ENCODE assay signal across 8 mouse cellular contexts in the genomic region with DNA sequence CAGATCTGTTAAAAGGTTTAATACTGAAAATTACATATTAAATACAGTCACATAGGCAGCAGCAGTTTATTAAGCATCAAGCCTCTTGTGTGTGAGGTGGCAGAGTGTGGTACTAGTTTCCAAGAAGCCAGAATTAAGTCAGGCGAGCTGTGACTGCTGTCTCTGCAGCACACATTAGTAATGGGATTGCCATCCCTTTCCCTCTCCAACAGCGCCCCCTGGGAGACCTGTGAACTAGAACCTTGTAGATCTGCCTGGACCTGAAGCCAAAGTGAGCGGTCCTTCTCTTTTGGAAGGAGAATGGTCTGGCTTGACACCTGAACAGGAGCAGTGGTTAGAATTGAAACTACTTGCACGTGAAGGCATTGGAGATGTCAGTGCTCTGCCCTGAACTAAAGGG. TPM values are rescaled to one million over a fixed set of nuclear protein-coding genes. Genes with fewer than 3 reads are reported as not detected.
DNase-seq lines count a peak whose midpoint lies in the region; ATAC-seq and TF ChIP-seq lines count a peak whose summit lies in the region.

No protein-coding gene starts in this region.

- H3K79me2 ChIP-seq in C2C12 (ENCODE audit: control insufficient read depth, insufficient read depth), result no peaks in the 10 kb centered on the region

- no peaks in the 10 kb centered on the region for H3K9me3 ChIP-seq in heart, postnatal 0 days (replicated peaks; ENCODE audit: control insufficient read depth, low read length)
- no peaks in the 10 kb centered on the region for H3K9me3 ChIP-seq in heart, embryonic 11.5 days (replicated peaks; ENCODE audit: control insufficient read depth, low read length)
- no peaks in the 10 kb centered on the region for H3K9me3 ChIP-seq in embryonic facial prominence, embryonic 11.5 days (replicated peaks; ENCODE audit: control insufficient read depth, low read length)

- H3K79me3 ChIP-seq in C2C12 (ENCODE audit: low read depth), result no peaks in the 10 kb centered on the region

- no peaks in the 10 kb centered on the region for H3K4me1 ChIP-seq in heart, postnatal 0 days (ENCODE audit: control insufficient read depth, insufficient read depth)
- H3K4me1 ChIP-seq in heart, embryonic 11.5 days (ENCODE audit: control insufficient read depth, insufficient read depth, low read length), result no peaks in the 10 kb centered on the region
- no peaks in the 10 kb centered on the region for H3K4me1 ChIP-seq in embryonic facial prominence, embryonic 11.5 days (ENCODE audit: control insufficient read depth, insufficient read depth, low read length)

- TF ChIP-seq EP300 in heart, postnatal 0 days (IDR thresholded peaks at IDR 0.05; ENCODE audit: low read depth), result no peak

- H3K4me2 ChIP-seq in heart, postnatal 0 days (ENCODE audit: low read depth, low read length), result no peak overlapping the region
- H3K4me2 ChIP-seq in heart, embryonic 11.5 days, result no peak overlapping the region
- H3K4me2 ChIP-seq in embryonic facial prominence, embryonic 11.5 days (ENCODE audit: low read depth, low read length), result no peak overlapping the region

- H3K27ac ChIP-seq in heart, postnatal 0 days (ENCODE audit: low read depth), result no peak overlapping the region
- no peak overlapping the region for H3K27ac ChIP-seq in heart, embryonic 11.5 days (ENCODE audit: low read depth, low read length)
- no peak overlapping the region for H3K27ac ChIP-seq in embryonic facial prominence, embryonic 11.5 days (replicated peaks; ENCODE audit: low read depth, low read length)

- DNase-seq in heart, postnatal 0 days (ENCODE audit: low spot score), result peak; percentile 41
- DNase-seq in adrenal gland, postnatal 4 days (ENCODE audit: low spot score in 2 of 2), result peak; percentile 28 to 39
- peak; percentile 54 for DNase-seq in embryonic facial prominence, embryonic 11.5 days (ENCODE audit: low spot score)
- peak; percentile 20 for DNase-seq in layer of hippocampus, adult 9-11 months
- DNase-seq in mesoderm, embryonic 11.5 days (ENCODE audit: low read depth, low spot score), result peak; percentile 43
- peak; percentile 77 for DNase-seq in urinary bladder, postnatal 14 days (ENCODE audit: low spot score)

- peaks cover 42% of the 10 kb centered on the region for H3K36me3 ChIP-seq in heart, postnatal 0 days (replicated peaks; ENCODE audit: control insufficient read depth, insufficient read depth, low read length)
- H3K36me3 ChIP-seq in heart, embryonic 11.5 days (ENCODE audit: control insufficient read depth, insufficient read depth, low read length), result peaks cover 15% of the 10 kb centered on the region
- H3K36me3 ChIP-seq in C2C12 (ENCODE audit: control insufficient read depth, insufficient read depth), result peaks cover 84% of the 10 kb centered on the region
- H3K36me3 ChIP-seq in embryonic facial prominence, embryonic 11.5 days (replicated peaks; ENCODE audit: control insufficient read depth, insufficient read depth, low read depth, low read length), result peaks cover 5% of the 10 kb centered on the region; the same call in 1 of the 2 replicates

- no peak overlapping the region for H3ac ChIP-seq in C2C12 (ENCODE audit: control insufficient read depth, insufficient read length, low read depth)

- WGBS in heart, postnatal 0 days, result 50% methylated on average over 4 of the region's 4 CpGs
- 51% methylated on average over 4 of the region's 4 CpGs for WGBS in heart, embryonic 11.5 days (ENCODE audit: insufficient replicate concordance)
- WGBS in embryonic facial prominence, embryonic 11.5 days, result 52% methylated on average over 4 of the region's 4 CpGs

- H3K27me3 ChIP-seq in heart, postnatal 0 days (ENCODE audit: control insufficient read depth, insufficient read depth, low read length), result no peaks in the 10 kb centered on the region
- no peaks in the 10 kb centered on the region for H3K27me3 ChIP-seq in heart, embryonic 11.5 days (ENCODE audit: control insufficient read depth, insufficient read depth, low read length)
- H3K27me3 ChIP-seq in C2C12 (ENCODE audit: control insufficient read depth, insufficient read depth, insufficient read length), result no peaks in the 10 kb centered on the region
- no peaks in the 10 kb centered on the region for H3K27me3 ChIP-seq in embryonic facial prominence, embryonic 11.5 days (ENCODE audit: control insufficient read depth, insufficient read depth, low read length)

- no peak overlapping the region for H3K4me3 ChIP-seq in heart, postnatal 0 days (ENCODE audit: low read depth, low read length)
- no peak overlapping the region for H3K4me3 ChIP-seq in heart, embryonic 11.5 days (ENCODE audit: low read depth, low read length)
- H3K4me3 ChIP-seq in C2C12 (ENCODE audit: insufficient read depth, poor library complexity, severe bottlenecking), result no peak overlapping the region
- H3K4me3 ChIP-seq in embryonic facial prominence, embryonic 11.5 days (ENCODE audit: low read depth, low read length), result no peak overlapping the region

- TF ChIP-seq CTCF in heart, postnatal 0 days (IDR thresholded peaks at IDR 0.05; ENCODE audit: low read depth), result peak; percentile 61
- peak; percentile 5 for TF ChIP-seq CTCF in C2C12 (IDR thresholded peaks at IDR 0.05; ENCODE audit: control insufficient read depth, insufficient read depth, insufficient read length)

- no peak overlapping the region for H3K9ac ChIP-seq in heart, postnatal 0 days (replicated peaks; ENCODE audit: low read depth, low read length)
- no peak overlapping the region for H3K9ac ChIP-seq in heart, embryonic 11.5 days (ENCODE audit: low read depth, low read length)
- H3K9ac ChIP-seq in embryonic facial prominence, embryonic 11.5 days (replicated peaks; ENCODE audit: low read length), result no peak overlapping the region

- peak; percentile 61; the same call in 1 of the 2 replicates for ATAC-seq in heart, postnatal 0 days (ENCODE audit: insufficient read depth, low read depth)
- no peak for ATAC-seq in heart, embryonic 11.5 days (replicated peaks; ENCODE audit: insufficient number of reproducible peaks, low FRiP score, low TSS enrichment)
- ATAC-seq in embryonic facial prominence, embryonic 11.5 days (replicated peaks; ENCODE audit: insufficient number of reproducible peaks, low FRiP score, low TSS enrichment, low read depth), result no peak

TF ChIP-seq in C2C12, 6 proteins besides CTCF, POLR2A, EP300 and RAD21:
- no peak for TF ChIP-seq CEBPB (IDR thresholded peaks at IDR 0.05; ENCODE audit: low read depth)
- no peak for TF ChIP-seq USF1 (IDR thresholded peaks at IDR 0.05; ENCODE audit: low read depth)
- TF ChIP-seq MYOG (IDR thresholded peaks at IDR 0.05; ENCODE audit: control insufficient read depth, extremely low read depth, insufficient read length), result no peak
- no peak for TF ChIP-seq MAX (IDR thresholded peaks at IDR 0.05)
- no peak for TF ChIP-seq FOSL1 (IDR thresholded peaks at IDR 0.05; ENCODE audit: insufficient read depth, low read length, poor library complexity, severe bottlenecking)
- TF ChIP-seq MYOD1 (IDR thresholded peaks at IDR 0.05; ENCODE audit: control insufficient read depth, insufficient read length, low read depth), result no peak

RNA-seq across cellular contexts. Expression of a gene that starts 18.8 kb away (rescaled TPM):
- 402 and 407 TPM in 2 replicates for total RNA-seq in heart, postnatal 0 days (2014; rRNA removed; ENCODE audit: low replicate concordance)
- polyA plus RNA-seq in heart, postnatal 0 days (2015; fragmentation: Nextera tagmentation; extraction: Ambion mirVana), result 840 TPM in 2 replicates
- polyA plus RNA-seq in heart, embryonic 11.5 days (2014; fragmentation: Nextera tagmentation; extraction: Ambion mirVana), result 441 and 486 TPM in 2 replicates
- polyA plus RNA-seq in C2C12 (2012; fragmentation: generic; extraction: Trizol), result 84.4 TPM
- 100 to 1,000 TPM; 193 to 223 TPM for total RNA-seq in adrenal gland, postnatal 4 days (2021)
- 119 and 134 TPM in 2 replicates for polyA plus RNA-seq in embryonic facial prominence, embryonic 11.5 days (2014; fragmentation: Nextera tagmentation; extraction: Ambion mirVana)

RNA-seq across cellular contexts. Expression of a gene that starts 44.9 kb away (rescaled TPM):
- total RNA-seq in heart, postnatal 0 days (2014; rRNA removed; ENCODE audit: low replicate concordance), result 4.5 TPM in 1 of 2 replicates, not detected in the other
- 2.0 and 2.4 TPM in 2 replicates for polyA plus RNA-seq in heart, postnatal 0 days (2015; fragmentation: Nextera tagmentation; extraction: Ambion mirVana)
- polyA plus RNA-seq in heart, embryonic 11.5 days (2014; fragmentation: Nextera tagmentation; extraction: Ambion mirVana), result 6.1 TPM in 2 replicates
- 1.9 TPM for polyA plus RNA-seq in C2C12 (2012; fragmentation: generic; extraction: Trizol)
- 10 to 100 TPM; 10.4 to 12.2 TPM for total RNA-seq in adrenal gland, postnatal 4 days (2021)
- 17.6 and 20.2 TPM in 2 replicates for polyA plus RNA-seq in embryonic facial prominence, embryonic 11.5 days (2014; fragmentation: Nextera tagmentation; extraction: Ambion mirVana)

RNA-seq across cellular contexts. Expression of a gene that starts 56.8 kb away (rescaled TPM):
- total RNA-seq in heart, postnatal 0 days (2014; rRNA removed; ENCODE audit: low replicate concordance), result 0.69 TPM in 1 of 2 replicates, not detected in the other
- polyA plus RNA-seq in heart, postnatal 0 days (2015; fragmentation: Nextera tagmentation; extraction: Ambion mirVana), result 0.07 and 0.19 TPM in 2 replicates
- polyA plus RNA-seq in heart, embryonic 11.5 days (2014; fragmentation: Nextera tagmentation; extraction: Ambion mirVana), result 0.24 and 0.36 TPM in 2 replicates
- 36.6 TPM for polyA plus RNA-seq in C2C12 (2012; fragmentation: generic; extraction: Trizol)
- 100 to 1,000 TPM; 288 to 304 TPM for total RNA-seq in adrenal gland, postnatal 4 days (2021)
- polyA plus RNA-seq in embryonic facial prominence, embryonic 11.5 days (2014; fragmentation: Nextera tagmentation; extraction: Ambion mirVana), result 1.4 and 2.8 TPM in 2 replicates

Comparison
In these comparisons a context has a peak if more than half of its experiments do, and no peak if none do; other contexts are left out.
1. DNase-seq: peak in every context shown above with its lines; median percentile 77 in urinary bladder, postnatal 14 days; 54 in embryonic facial prominence, embryonic 11.5 days; 43 in mesoderm, embryonic 11.5 days; 41 in heart, postnatal 0 days; 34 in adrenal gland, postnatal 4 days; 20 in layer of hippocampus, adult 9-11 months.